ENCODE assay signal across 1 mouse cellular context in the genomic region with DNA sequence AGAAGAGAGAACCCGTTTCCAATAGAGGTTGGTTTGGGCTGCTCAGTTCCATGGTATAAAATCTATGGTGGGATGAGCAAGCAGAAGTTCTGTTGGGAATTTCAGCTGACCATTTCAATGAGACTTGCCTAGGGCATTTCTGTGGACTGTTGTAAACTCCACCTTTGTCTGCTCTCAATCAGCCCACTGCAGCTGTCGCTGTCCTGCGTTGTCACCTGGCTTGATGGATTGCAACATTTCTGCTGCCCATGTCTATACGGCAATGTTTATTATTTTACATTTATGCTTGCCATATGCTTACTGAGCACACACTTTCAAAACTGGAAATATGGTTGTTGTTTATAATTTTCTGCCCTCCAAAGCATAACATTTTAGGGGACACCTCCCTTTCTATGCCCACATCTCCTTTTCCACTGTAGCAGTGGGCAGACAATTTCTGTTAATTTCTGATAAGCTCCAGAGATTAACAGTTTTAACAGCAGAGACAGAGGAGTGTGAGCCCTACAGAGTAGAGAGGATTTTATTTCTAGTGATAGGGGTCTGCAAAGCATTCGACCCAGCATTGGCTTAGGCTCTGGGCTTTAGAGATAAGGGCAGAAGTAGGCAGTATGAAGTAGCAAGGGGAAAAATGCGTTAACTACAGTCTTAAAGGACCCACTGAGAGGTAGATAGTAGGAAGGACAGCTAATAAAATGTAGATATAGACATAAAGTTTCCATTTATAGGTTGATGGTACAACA.
TF ChIP-seq lines count a peak whose summit lies in the region.

No protein-coding gene starts in this region.

TF ChIP-seq in MEL, 35 proteins besides CTCF, POLR2A, EP300 and RAD21 (continued from another document):
- TF ChIP-seq JUND (IDR thresholded peaks at IDR 0.05; ENCODE audit: low read depth, low read length) (0 out of 2 replicates have a peak, but pooled peaks have one; percentile 27), ZMIZ1 (IDR thresholded peaks at IDR 0.05; ENCODE audit: low read depth, low read length) (no peak), BHLHE40 (IDR thresholded peaks at IDR 0.05; ENCODE audit: borderline replicate concordance, low read depth, low read length) (peak; percentile 65; the same call in 1 of the 2 replicates), CHD1 (IDR thresholded peaks at IDR 0.05; ENCODE audit: low read depth, low read length) (no peak; the same call in 1 of the 2 replicates), HCFC1 (IDR thresholded peaks at IDR 0.05; ENCODE audit: low read depth, low read length) (0 out of 2 replicates have a peak, but pooled peaks have one; percentile 59), USF1 (IDR thresholded peaks at IDR 0.05; ENCODE audit: low read depth, low read length) (no peak), TCF12 (IDR thresholded peaks at IDR 0.05; ENCODE audit: low read depth, low read length) (peak; percentile 94), UBTF (IDR thresholded peaks at IDR 0.05; ENCODE audit: borderline replicate concordance, insufficient read depth, low read depth, low read length) (no peak), TAL1 (IDR thresholded peaks at IDR 0.05; ENCODE audit: low read length) (peak; percentile 77), ETS1 (IDR thresholded peaks at IDR 0.05; ENCODE audit: low read depth, low read length) (peak; percentile 78), MYC (IDR thresholded peaks at IDR 0.05; ENCODE audit: low read depth, low read length) (peak; percentile 56; the same call in 1 of the 2 replicates), MAZ (IDR thresholded peaks at IDR 0.05; ENCODE audit: low read depth, low read length) (0 out of 2 replicates have a peak, but pooled peaks have one; percentile 45), ELF1 (IDR thresholded peaks at IDR 0.05; ENCODE audit: low read depth, low read length) (no peak), POLR2AphosphoS5 (IDR thresholded peaks at IDR 0.05; ENCODE audit: borderline replicate concordance, low read depth, low read length) (no peak), ZKSCAN1 (IDR thresholded peaks at IDR 0.05; ENCODE audit: low read depth, low read length) (0 out of 2 replicates have a peak, but pooled peaks have one; percentile 46), SMC3 (IDR thresholded peaks at IDR 0.05; ENCODE audit: low read depth, low read length) (no peak), KAT2A (conservative IDR thresholded peaks at IDR 0.05; ENCODE audit: low read depth, low read length) (no peak), TBP (IDR thresholded peaks at IDR 0.05; ENCODE audit: low read depth, low read length) (no peak), NELFE (IDR thresholded peaks at IDR 0.05; ENCODE audit: low read depth, low read length) (no peak)
TF ChIP-seq in MEL: peak in this region for 18.
